In the genomic region with DNA sequence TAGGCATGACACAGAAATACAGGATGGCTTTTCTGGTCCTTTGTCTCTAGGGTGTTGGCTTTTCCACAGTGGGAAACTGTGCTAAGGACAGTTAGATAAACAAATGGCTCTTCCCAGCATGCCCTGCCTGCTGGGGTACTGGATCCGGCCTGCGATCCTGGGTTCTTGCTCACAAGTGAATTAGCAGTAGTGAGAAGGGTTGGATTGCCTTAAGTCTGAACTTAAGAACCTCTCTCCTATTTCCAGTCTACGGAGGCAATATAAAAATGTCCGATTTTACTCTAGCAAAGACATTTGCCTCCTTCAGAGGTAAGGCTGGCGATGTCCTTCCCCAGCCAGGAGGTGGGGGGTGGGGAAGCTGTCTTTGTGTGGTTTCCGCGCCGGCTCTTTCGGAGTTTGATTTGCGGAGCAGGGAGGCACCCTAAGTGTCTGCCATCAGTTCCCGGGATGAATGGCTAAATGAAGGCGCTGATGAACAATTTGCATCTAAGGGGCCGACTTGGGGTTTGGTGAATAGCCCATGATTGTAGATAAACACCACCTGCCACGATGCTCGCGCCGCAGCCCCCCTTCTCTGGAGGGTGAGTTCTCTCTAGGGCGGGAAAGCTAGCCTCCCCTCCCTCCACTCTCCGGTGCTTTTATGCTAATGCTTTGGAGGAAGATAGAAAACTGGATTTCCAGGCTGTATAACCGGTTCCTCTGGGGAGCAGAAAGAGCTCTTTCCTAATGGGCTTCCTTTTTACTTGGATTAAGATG, we compare ENCODE assay signal across 8 mouse cellular contexts. TPM values are rescaled to one million over a fixed set of nuclear protein-coding genes. Genes with fewer than 3 reads are reported as not detected.
DNase-seq lines count a peak whose midpoint lies in the region; ATAC-seq and TF ChIP-seq lines count a peak whose summit lies in the region.

No protein-coding gene starts in this region.

- H3K27me3 ChIP-seq in kidney, adult 2 months (replicated peaks; ENCODE audit: control insufficient read depth, insufficient read depth, low read length): no peaks in the 10 kb centered on the region
- no peaks in the 10 kb centered on the region for H3K27me3 ChIP-seq in hindbrain, embryonic 14.5 days (ENCODE audit: control insufficient read depth, insufficient read depth, low read length)
- H3K27me3 ChIP-seq in liver, embryonic 11.5 days (replicated peaks; ENCODE audit: control insufficient read depth, insufficient read depth, low read length): no peaks in the 10 kb centered on the region
- H3K27me3 ChIP-seq in midbrain, postnatal 0 days (ENCODE audit: insufficient read depth, low read length): no peaks in the 10 kb centered on the region

- H3K4me2 ChIP-seq in hindbrain, embryonic 14.5 days (replicated peaks): peak overlapping the region; percentile 55
- H3K4me2 ChIP-seq in liver, embryonic 11.5 days: peak overlapping the region; percentile 60
- peak overlapping the region; percentile 48 for H3K4me2 ChIP-seq in midbrain, postnatal 0 days (ENCODE audit: low read depth, low read length, poor library complexity, severe bottlenecking)

- peak overlapping the region; percentile 37 for H3K9ac ChIP-seq in hindbrain, embryonic 14.5 days
- H3K9ac ChIP-seq in liver, embryonic 11.5 days (ENCODE audit: low read depth, low read length): peak overlapping the region; percentile 51
- H3K9ac ChIP-seq in midbrain, postnatal 0 days (replicated peaks; ENCODE audit: low read length, poor library complexity, severe bottlenecking): peak overlapping the region; percentile 42; the same call in 1 of the 2 replicates

- TF ChIP-seq POLR2A in kidney, adult 2 months (IDR thresholded peaks at IDR 0.05; ENCODE audit: low read depth, low read length): no peak

- 10% methylated on average over 20 of the region's 20 CpGs for WGBS in kidney, adult 2 months
- under 1% methylated on average over 20 of the region's 20 CpGs for WGBS in hindbrain, embryonic 14.5 days
- WGBS in liver, embryonic 11.5 days: 7% methylated on average over 20 of the region's 20 CpGs
- 2% methylated on average over 20 of the region's 20 CpGs for WGBS in midbrain, postnatal 0 days

- peak overlapping the region; percentile 15; the same call in 1 of the 2 replicates for H3K27ac ChIP-seq in kidney, adult 2 months (ENCODE audit: insufficient read depth, low read depth, low read length)
- H3K27ac ChIP-seq in hindbrain, embryonic 14.5 days: peak overlapping the region; percentile 78
- H3K27ac ChIP-seq in liver, embryonic 11.5 days (ENCODE audit: low read depth, low read length): peak overlapping the region; percentile 58
- H3K27ac ChIP-seq in midbrain, postnatal 0 days (ENCODE audit: low read depth, low read length): peak overlapping the region; percentile 67

- peak; percentile 46 for DNase-seq in kidney, adult 2 months
- DNase-seq in kidney, adult 11 months: no peak
- peak; percentile 71 for DNase-seq in embryo, embryonic 9.5 days (ENCODE audit: extremely low spot score)
- peak; percentile 61 for DNase-seq in hindbrain, embryonic 14.5 days (ENCODE audit: low spot score)
- peak; percentile 48 for DNase-seq in liver, embryonic 11.5 days (ENCODE audit: low spot score)
- peak; percentile 38 for DNase-seq in midbrain, postnatal 0 days (ENCODE audit: low spot score)
- peak; percentile 53 for DNase-seq in thymus, postnatal 4 days
- DNase-seq in MN1 (ENCODE audit: low spot score): no peak

- peak; percentile 75 for ATAC-seq in hindbrain, embryonic 14.5 days (ENCODE audit: low FRiP score)
- 0 out of 2 replicates have a peak, but pooled peaks have one; percentile 43 for ATAC-seq in liver, embryonic 11.5 days (replicated peaks; ENCODE audit: low FRiP score)
- ATAC-seq in midbrain, postnatal 0 days (ENCODE audit: low FRiP score): no peak

- H3K4me1 ChIP-seq in kidney, adult 2 months (ENCODE audit: control insufficient read depth, insufficient read depth, low read length): peaks cover 6% of the 10 kb centered on the region; the same call in 1 of the 2 replicates
- H3K4me1 ChIP-seq in hindbrain, embryonic 14.5 days (replicated peaks; ENCODE audit: control insufficient read depth, insufficient read depth, low read length): peaks cover 25% of the 10 kb centered on the region
- H3K4me1 ChIP-seq in liver, embryonic 11.5 days (replicated peaks; ENCODE audit: control insufficient read depth, insufficient read depth, low read length): peaks cover 32% of the 10 kb centered on the region
- H3K4me1 ChIP-seq in midbrain, postnatal 0 days (ENCODE audit: insufficient read depth, low read length): 0 out of 2 replicates have a peak, but pooled peaks cover 4% of the 10 kb centered on the region

- H3K36me3 ChIP-seq in kidney, adult 2 months (ENCODE audit: control insufficient read depth, insufficient read depth, low read length): no peaks in the 10 kb centered on the region
- H3K36me3 ChIP-seq in hindbrain, embryonic 14.5 days (replicated peaks; ENCODE audit: control insufficient read depth, insufficient read depth): no peaks in the 10 kb centered on the region
- no peaks in the 10 kb centered on the region for H3K36me3 ChIP-seq in liver, embryonic 11.5 days (ENCODE audit: control insufficient read depth, insufficient read depth, low read length)
- H3K36me3 ChIP-seq in midbrain, postnatal 0 days (ENCODE audit: insufficient read depth, low read length): no peaks in the 10 kb centered on the region

- no peak for TF ChIP-seq CTCF in kidney, adult 2 months (conservative IDR thresholded peaks at IDR 0.05; ENCODE audit: insufficient read depth, insufficient read length, low read depth, low read length)
- TF ChIP-seq CTCF in midbrain, postnatal 0 days (IDR thresholded peaks at IDR 0.05): no peak

- no peaks in the 10 kb centered on the region for H3K9me3 ChIP-seq in hindbrain, embryonic 14.5 days (ENCODE audit: control insufficient read depth, low read length)
- no peaks in the 10 kb centered on the region for H3K9me3 ChIP-seq in liver, embryonic 11.5 days (ENCODE audit: control insufficient read depth, low read length)
- no peaks in the 10 kb centered on the region for H3K9me3 ChIP-seq in midbrain, postnatal 0 days (ENCODE audit: low read length)

- H3K4me3 ChIP-seq in kidney, adult 2 months (ENCODE audit: insufficient read depth, low read depth, low read length): 0 out of 2 replicates have a peak overlapping the region, but pooled peaks have one; percentile 10
- peak overlapping the region; percentile 22 for H3K4me3 ChIP-seq in hindbrain, embryonic 14.5 days (replicated peaks; ENCODE audit: low read length)
- H3K4me3 ChIP-seq in liver, embryonic 11.5 days (ENCODE audit: low read depth, low read length): peak overlapping the region; percentile 32
- H3K4me3 ChIP-seq in midbrain, postnatal 0 days (ENCODE audit: low read depth, low read length): peak overlapping the region; percentile 13

RNA-seq across cellular contexts. Expression of a gene that starts 30.7 kb away (rescaled TPM):
- polyA plus RNA-seq in kidney, adult 2 months (2012; rRNA removed): 23.1 and 27.2 TPM in 2 replicates
- 5.6 and 5.9 TPM in 2 replicates for polyA plus RNA-seq in hindbrain, embryonic 14.5 days (2014; fragmentation: Nextera tagmentation; extraction: Ambion mirVana)
- polyA plus RNA-seq in liver, embryonic 11.5 days (2014; fragmentation: Nextera tagmentation; extraction: Ambion mirVana): 3.6 and 3.9 TPM in 2 replicates
- total RNA-seq in midbrain, postnatal 0 days (2014; rRNA removed): 4.5 and 6.9 TPM in 2 replicates
- polyA plus RNA-seq in midbrain, postnatal 0 days (2015; fragmentation: Nextera tagmentation; extraction: Ambion mirVana): 5.7 and 7.1 TPM in 2 replicates

RNA-seq across cellular contexts. Expression of a gene that starts 36.6 kb away (rescaled TPM):
- polyA plus RNA-seq in kidney, adult 2 months (2012; rRNA removed): 9.8 and 10.6 TPM in 2 replicates
- 29.3 and 30.5 TPM in 2 replicates for polyA plus RNA-seq in hindbrain, embryonic 14.5 days (2014; fragmentation: Nextera tagmentation; extraction: Ambion mirVana)
- polyA plus RNA-seq in liver, embryonic 11.5 days (2014; fragmentation: Nextera tagmentation; extraction: Ambion mirVana): 37.6 and 38.8 TPM in 2 replicates
- total RNA-seq in midbrain, postnatal 0 days (2014; rRNA removed): 25.7 and 28.5 TPM in 2 replicates
- 22.2 and 30.6 TPM in 2 replicates for polyA plus RNA-seq in midbrain, postnatal 0 days (2015; fragmentation: Nextera tagmentation; extraction: Ambion mirVana)

Comparison
In these comparisons a context has a peak if more than half of its experiments do, and no peak if none do; other contexts are left out.
1. DNase-seq: peak in kidney, adult 2 months (single experiment), embryo, embryonic 9.5 days (single experiment), hindbrain, embryonic 14.5 days (single experiment), liver, embryonic 11.5 days (single experiment), midbrain, postnatal 0 days (single experiment) and thymus, postnatal 4 days (single experiment); none in kidney, adult 11 months (single experiment) and MN1 (single experiment).
2. H3K27ac ChIP-seq: peak in every context shown above with its lines; median percentile 78 in hindbrain, embryonic 14.5 days; 67 in midbrain, postnatal 0 days; 58 in liver, embryonic 11.5 days; 15 in kidney, adult 2 months.
3. Peak in every context shown above with its lines, with median percentiles within 50 percentile points of each other: H3K4me3 ChIP-seq, H3K4me2 ChIP-seq and H3K9ac ChIP-seq.